Mouse (Mus musculus) ES-E14 (cell line): ENCODE data around the gene Ano2. TPM values are rescaled to one million over a fixed set of nuclear protein-coding genes. Genes with fewer than 3 reads are reported as not detected.
A peak's percentile ranks its signal among the peaks of the same experiment; 100 is the strongest.

Experiments
- DNase-seq: peaks from one replicate; pipeline ENCODE4 v3.0.0-alpha.2; 2013; ENCODE audit warnings: low read depth, low spot score
- H3K27ac ChIP-seq: 2 replicates; pipeline ENCODE4 v1.5.1; 2012; ENCODE audit warnings: low read depth, mild to moderate bottlenecking, low read length, moderate library complexity, mixed read lengths; ENCODE audit not compliant: poor library complexity, insufficient read depth, severe bottlenecking
- H3K36me3 ChIP-seq: 2 replicates; pipeline ENCODE4 v1.6.1; 2012; ENCODE audit warnings: mild to moderate bottlenecking, low read length, moderate library complexity, mixed read lengths; ENCODE audit not compliant: control insufficient read depth, poor library complexity, insufficient read depth, severe bottlenecking
- H3K4me1 ChIP-seq, 2 experiments: fragments of 150-350 bp in 1 of 2; sonication (generic) in 1 of 2; 2 replicates each; pipeline ENCODE4 v1.6.1; 2012; ENCODE audit warnings: low read length in 2 of 2, mild to moderate bottlenecking in 1 of 2, mixed read lengths in 1 of 2; ENCODE audit not compliant: control insufficient read depth in 2 of 2, insufficient read depth in 2 of 2, poor library complexity in 1 of 2
- H3K4me3 ChIP-seq, 2 experiments: fragments of 150-350 bp in 1 of 2; sonication (generic) in 1 of 2; 2 replicates each; pipeline ENCODE4 v1.5.1; 2012; ENCODE audit warnings: low read length in 2 of 2, low read depth in 1 of 2, mild to moderate bottlenecking in 1 of 2, mixed read lengths in 1 of 2; ENCODE audit not compliant: insufficient read depth in 1 of 2, poor library complexity in 1 of 2, severe bottlenecking in 1 of 2
- H3K9ac ChIP-seq: 2 replicates; pipeline ENCODE4 v1.6.1; 2012; ENCODE audit warnings: low read depth, mild to moderate bottlenecking, low read length, mixed read lengths; ENCODE audit not compliant: poor library complexity, insufficient read depth, severe bottlenecking
- H3K9me3 ChIP-seq: fragments of 150-350 bp; sonication (generic); 2 replicates; pipeline ENCODE4 v1.6.1; 2012; ENCODE audit warnings: low read depth, mild to moderate bottlenecking, low read length; ENCODE audit not compliant: control insufficient read depth, insufficient read depth
- CHD2 ChIP-seq: IDR thresholded peaks from 2 replicates; pipeline ENCODE4 v1.6.1; 2014; ENCODE audit warnings: mild to moderate bottlenecking, low read depth, low read length, inconsistent platforms
- HCFC1 ChIP-seq: IDR thresholded peaks from 2 replicates; pipeline ENCODE4 v1.6.1; 2012; ENCODE audit warnings: low read length, inconsistent platforms, borderline replicate concordance; ENCODE audit not compliant: insufficient read depth
- MAFK ChIP-seq: IDR thresholded peaks from 2 replicates; pipeline ENCODE4 v1.6.1; 2014; ENCODE audit warnings: mild to moderate bottlenecking, low read depth, low read length, inconsistent platforms; ENCODE audit not compliant: insufficient read depth
- ZC3H11A ChIP-seq: IDR thresholded peaks from 2 replicates; pipeline ENCODE4 v1.6.1; 2012; ENCODE audit warnings: low read depth, mild to moderate bottlenecking, inconsistent platforms, low read length, borderline replicate concordance
- ZNF384 ChIP-seq: IDR thresholded peaks from 2 replicates; pipeline ENCODE4 v1.6.1; 2012; ENCODE audit warnings: low read depth, low read length, inconsistent platforms
- in situ Hi-C, 2 experiments: fragments of 600-800 bp; cut with MboI; formaldehyde crosslinking; loops; one replicate each; pipeline ENCODE4 v1.15.1; 2025; ENCODE audit warnings: low sequenced_read_pairs in 2 of 2, inconsistent platforms in 1 of 2; ENCODE audit not compliant: unreplicated experiment in 2 of 2
- total RNA-seq: library from RNA; depleted of rRNA; stranded (reverse); fragments of 300-350 nt; gene quantifications from 2 replicates; pipeline ENCODE4 v1.2.3, GENCODE M21; 2012

The Ano2 gene
- total RNA-seq, 1 experiment = 0.27 TPM

DNA sequence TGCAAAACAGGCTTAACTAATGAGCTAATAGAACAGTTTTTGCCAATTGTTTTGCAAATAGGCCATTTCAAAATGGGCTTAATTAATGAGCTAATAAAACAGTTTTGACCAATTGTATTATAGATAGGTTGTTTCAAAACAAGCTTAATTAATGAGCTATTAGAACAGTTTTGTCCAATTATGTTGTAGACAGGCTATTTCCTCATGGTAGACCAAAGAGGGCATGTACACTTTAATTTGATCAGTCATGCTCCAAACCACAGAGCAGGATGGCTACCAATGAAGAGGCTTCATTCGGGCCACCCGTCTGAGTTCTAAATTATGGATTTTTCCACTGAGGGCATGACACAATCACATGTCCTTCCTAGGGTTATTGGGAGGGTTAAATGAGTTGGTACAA, 10.9 kb downstream of the Ano2 start:
- in situ Hi-C loops = no loop called here
- no peaks in the 10 kb centered on the region for H3K9me3 ChIP-seq
- H3K4me1 ChIP-seq = no peaks in the 10 kb centered on the region
- H3K36me3 ChIP-seq = no peaks in the 10 kb centered on the region
- H3K4me3 ChIP-seq = no peak overlapping the region
- H3K9ac ChIP-seq = no peak overlapping the region
- TF ChIP-seq HCFC1 (no peak), MAFK (no peak), CHD2 (no peak), ZC3H11A (no peak)
- H3K27ac ChIP-seq = no peak overlapping the region
- no peak for DNase-seq

DNA sequence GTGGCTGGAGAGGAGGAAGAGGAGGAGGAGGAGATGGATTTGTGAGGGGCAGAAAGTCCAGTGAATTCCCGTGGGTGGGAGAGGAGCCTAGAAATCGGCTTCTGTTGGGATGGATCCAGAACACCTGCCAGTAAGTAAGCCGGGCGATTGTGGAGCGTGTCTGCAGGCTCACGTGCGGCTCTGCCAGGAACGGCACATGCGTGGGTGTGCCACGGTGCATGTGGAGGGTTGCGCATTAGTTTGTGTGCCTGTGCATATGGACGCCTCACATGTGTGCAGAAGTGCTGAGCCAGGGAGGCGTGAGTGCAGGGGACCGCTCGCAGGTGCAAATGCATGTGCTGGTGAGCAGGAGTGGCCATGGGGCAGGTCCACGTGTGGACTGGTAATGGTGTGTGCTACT, 21.0 kb downstream of the Ano2 start:
- H3K27ac ChIP-seq = no peak overlapping the region
- H3K4me1 ChIP-seq = no peaks in the 10 kb centered on the region
- H3K4me3 ChIP-seq = no peak overlapping the region; a peak in 1 of 4 replicates
- no peak overlapping the region for H3K9ac ChIP-seq
- DNase-seq = no peak
- no peak for TF ChIP-seq ZNF384
- H3K36me3 ChIP-seq = no peaks in the 10 kb centered on the region
- H3K9me3 ChIP-seq = no peaks in the 10 kb centered on the region
- in situ Hi-C loops = no loop called here

DNA sequence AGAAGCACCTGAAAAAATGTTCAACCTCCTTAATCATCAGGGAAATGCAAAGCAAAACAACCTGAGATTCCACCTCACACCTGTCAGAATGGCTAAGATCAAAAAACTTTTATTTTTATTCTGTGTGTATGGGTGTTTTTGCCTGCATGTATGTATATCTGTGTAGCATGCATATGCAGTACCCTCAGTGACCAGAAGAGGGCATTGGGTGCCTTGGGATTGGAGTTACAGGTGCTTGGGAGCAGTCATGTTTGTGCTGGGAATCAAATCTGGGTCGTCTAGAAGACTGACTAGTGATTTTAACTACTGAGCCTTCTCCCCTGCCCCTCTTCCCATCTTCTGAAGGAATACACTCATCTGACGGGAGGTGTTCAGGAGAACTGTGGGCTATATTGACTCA, 36.2 kb downstream of the Ano2 start:
- Histone ChIP-seq H3K4me1 (no peaks in the 10 kb centered on the region), H3K36me3 (no peaks in the 10 kb centered on the region), H3K9me3 (no peaks in the 10 kb centered on the region), H3K4me3 (no peak overlapping the region), H3K9ac (no peak overlapping the region), H3K27ac (no peak overlapping the region)
- TF ChIP-seq MAFK (no peak), HCFC1 (no peak), ZNF384 (no peak), CHD2 (no peak), ZC3H11A (no peak)
- in situ Hi-C loops = no loop called here
- peak; percentile 30 for DNase-seq

DNA sequence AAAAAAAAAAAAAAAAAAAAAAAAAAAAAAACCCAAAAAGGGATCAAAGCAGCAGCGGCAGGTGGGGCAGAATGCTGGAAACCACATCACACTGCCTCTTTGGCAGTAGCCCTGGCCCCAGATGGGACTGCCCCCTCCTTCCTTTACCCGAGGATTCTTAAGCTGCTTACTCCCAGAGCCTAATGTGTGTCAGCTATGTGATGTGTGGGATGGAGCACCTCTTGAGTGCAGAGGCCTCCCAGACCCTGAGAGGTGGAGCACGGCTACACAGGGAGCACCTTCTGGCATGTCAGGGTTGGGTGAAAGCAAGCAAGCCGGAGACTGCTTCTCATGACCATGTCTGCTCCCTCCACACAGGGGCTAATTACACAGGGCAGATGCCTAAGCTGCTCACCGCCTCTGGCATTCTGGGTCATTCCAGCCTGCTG, 37.3 kb downstream of the Ano2 start:
- in situ Hi-C loops = no loop called here
- no peak for DNase-seq
- Histone ChIP-seq H3K36me3 (no peaks in the 10 kb centered on the region), H3K4me1 (no peaks in the 10 kb centered on the region), H3K9me3 (no peaks in the 10 kb centered on the region), H3K27ac (no peak overlapping the region; the same call in 1 of the 2 replicates), H3K9ac (no peak overlapping the region), H3K4me3 (no peak overlapping the region)
- TF ChIP-seq ZNF384 (no peak), HCFC1 (no peak), ZC3H11A (no peak), CHD2 (no peak), MAFK (no peak)

DNA sequence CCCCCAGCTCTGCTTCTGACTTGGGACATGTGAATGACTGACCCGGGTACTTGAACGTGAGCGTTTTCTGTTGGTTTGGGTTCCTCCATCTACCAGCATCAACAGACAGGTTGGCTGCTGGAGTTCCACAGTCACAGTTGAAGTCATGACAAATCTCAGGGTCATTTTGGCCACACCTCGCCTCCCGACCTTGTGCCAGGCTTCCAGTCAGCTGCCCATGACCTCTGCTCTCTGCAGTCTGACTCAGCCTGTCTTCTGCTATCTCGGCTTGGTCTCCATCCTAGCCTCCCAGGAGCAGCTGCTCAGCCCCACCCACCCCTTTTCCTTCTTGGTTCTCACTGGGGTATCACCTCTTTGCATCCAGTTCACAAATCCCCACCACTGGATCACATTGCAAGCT, 39.3 kb downstream of the Ano2 start:
- Histone ChIP-seq H3K9ac (no peak overlapping the region), H3K4me1 (no peaks in the 10 kb centered on the region), H3K4me3 (no peak overlapping the region), H3K9me3 (no peaks in the 10 kb centered on the region), H3K27ac (no peak overlapping the region), H3K36me3 (no peaks in the 10 kb centered on the region)
- in situ Hi-C loops = no loop called here
- TF ChIP-seq ZC3H11A (no peak), MAFK (no peak), HCFC1 (no peak), CHD2 (no peak), ZNF384 (no peak)
- DNase-seq = no peak
